ENCODE assay signal across 21 mouse cellular contexts in the genomic region with DNA sequence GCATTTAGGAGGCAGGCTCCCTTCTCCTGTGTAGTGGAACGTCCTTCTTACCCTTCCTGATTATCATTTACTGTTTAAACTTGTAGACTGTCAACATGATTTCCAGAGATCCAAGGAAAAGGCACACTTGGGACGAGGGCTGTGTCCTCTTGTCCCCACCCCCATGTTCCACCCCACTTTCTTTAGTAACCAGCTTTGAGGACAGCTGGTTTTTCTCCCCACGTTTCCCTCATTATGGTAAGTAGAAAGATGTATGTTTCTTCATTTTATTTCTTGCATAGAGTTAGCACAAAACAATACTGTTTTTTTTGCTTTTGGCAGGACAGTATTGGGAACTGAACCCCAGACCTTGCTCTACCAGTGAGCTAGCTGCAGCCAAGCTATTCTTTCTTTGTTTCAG. TPM values are rescaled to one million over a fixed set of nuclear protein-coding genes. Genes with fewer than 3 reads are reported as not detected.
"Had no signal": no experiment of that assay in that cellular context is flagged by ENCODE, and none has a peak within 500 bp of the region (broad histone marks: within the 10 kb centered on the region; RNA-seq: fewer than 3 reads in every experiment).

No protein-coding gene starts in this region.

- DNase-seq: cerebellum, adult 9-10 months; cerebellum, adult 9-11 months; cerebellum, postnatal 10 days; cerebellum, postnatal 14 days; cerebellum, postnatal 25 days; cerebellum, postnatal 36 days; embryo, embryonic 11 days; forebrain, postnatal 0 days; gastrocnemius, adult 2 months; gastrocnemius, postnatal 10 days; gastrocnemius, postnatal 14 days; gastrocnemius, postnatal 25 days; gastrocnemius, postnatal 36 days; heart, adult 18-20 months; heart, adult 2 months had no signal

- ATAC-seq: forebrain, embryonic 13.5 days; forebrain, embryonic 14.5 days; forebrain, embryonic 15.5 days; forebrain, embryonic 16.5 days; forebrain, postnatal 0 days had no signal

RNA-seq across cellular contexts. Expression of a gene that starts 34.8 kb away (rescaled TPM):
- total RNA-seq: common myeloid progenitor, adult 5-6 weeks; granulocyte monocyte progenitor cell, adult 5-6 weeks had no signal
